Mouse (Mus musculus) regulatory T cell (primary cell): ENCODE results near the gene Zfp324.

ENCODE experiments used
- in situ Hi-C: fragments of 300-600 bp; cut with MboI, MseI; formaldehyde crosslinking; loops from one replicate; pipeline ENCODE4 v1.15.1; 2025; ENCODE audit warnings: high pct_unique_total_duplicates

Zfp324 gene

DNA sequence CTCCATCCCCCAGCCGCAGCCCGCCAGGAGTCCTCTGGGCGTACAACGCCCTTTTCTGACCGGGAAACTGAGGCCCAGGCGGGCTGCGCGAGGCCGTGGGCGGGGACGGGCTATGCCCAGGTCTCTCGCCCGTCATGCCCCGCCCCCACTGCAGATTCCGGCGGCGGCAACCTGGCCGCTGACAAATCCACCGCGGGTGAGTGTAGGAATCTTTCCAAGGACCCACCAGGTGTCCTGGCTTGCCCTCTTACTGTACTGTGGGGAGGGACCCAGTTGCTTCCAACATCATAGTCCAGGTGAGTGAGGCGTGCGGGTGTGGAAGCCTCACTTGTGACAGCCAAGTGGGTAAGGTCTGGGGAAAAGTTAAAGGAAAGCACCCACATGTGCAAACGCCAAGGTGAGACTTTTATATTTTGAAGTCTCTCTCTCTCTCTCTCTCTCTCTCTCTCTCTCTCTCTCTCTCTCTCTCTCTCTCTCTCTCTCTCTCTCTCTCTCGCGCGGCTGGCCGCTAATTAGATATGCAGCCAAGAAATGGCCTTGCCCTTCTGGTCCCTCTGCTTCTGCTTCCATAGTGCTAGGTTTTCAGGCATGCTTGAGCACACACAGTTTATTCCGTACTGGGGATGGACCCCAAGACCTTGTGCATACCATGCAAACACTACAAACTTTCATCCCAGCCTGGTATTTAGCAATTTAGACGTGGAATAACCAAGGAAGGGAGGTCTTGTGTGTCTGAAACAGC lies 637 bp downstream of the Zfp324 start:
- in situ Hi-C loops: no loop called here

- in situ Hi-C loops: no loop called here
Measured at GRCm38 (mm10) chr7:12970906-12971305, 5.3 kb downstream of the Zfp324 start.

- in situ Hi-C loops: no loop called here
Measured at GRCm38 (mm10) chr7:12977682-12978389, 12.2 kb downstream of the Zfp324 start, which contains the start of gene Zfp446. Gene Zfp446, plus strand, starts transcription at chr7:12977848.

GRCm38 (mm10) chr7:12978931-12979722 lies 13.5 kb downstream of the Zfp324 start:
- in situ Hi-C loops: no loop called here

- in situ Hi-C loops: no loop called here
Measured at GRCm38 (mm10) chr7:12979776-12980175, 14.1 kb downstream of the Zfp324 start.

DNA sequence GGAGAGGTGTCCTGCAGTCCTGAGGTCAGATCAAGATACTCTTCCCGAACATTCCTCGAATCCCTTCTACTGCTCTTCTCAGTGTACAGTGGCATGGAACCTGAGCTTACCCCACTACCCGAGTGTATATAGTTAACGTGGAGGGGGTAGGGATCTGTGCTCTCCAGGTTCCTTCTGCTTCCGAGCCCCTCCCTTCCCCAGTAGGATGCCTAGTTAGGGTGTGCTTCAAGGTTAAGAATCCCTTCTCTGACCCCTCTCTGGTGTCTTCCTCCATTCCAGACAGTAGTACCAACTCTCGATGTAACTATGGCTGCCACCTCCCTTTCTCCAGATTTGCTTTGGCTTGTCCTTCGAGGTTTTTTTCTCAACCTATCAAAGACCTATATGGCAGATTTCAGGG lies 14.7 kb downstream of the Zfp324 start:
- in situ Hi-C loops: no loop called here

GRCm38 (mm10) chr7:12985724-12986123 lies 20.1 kb downstream of the Zfp324 start:
- in situ Hi-C loops: no loop called here

DNA sequence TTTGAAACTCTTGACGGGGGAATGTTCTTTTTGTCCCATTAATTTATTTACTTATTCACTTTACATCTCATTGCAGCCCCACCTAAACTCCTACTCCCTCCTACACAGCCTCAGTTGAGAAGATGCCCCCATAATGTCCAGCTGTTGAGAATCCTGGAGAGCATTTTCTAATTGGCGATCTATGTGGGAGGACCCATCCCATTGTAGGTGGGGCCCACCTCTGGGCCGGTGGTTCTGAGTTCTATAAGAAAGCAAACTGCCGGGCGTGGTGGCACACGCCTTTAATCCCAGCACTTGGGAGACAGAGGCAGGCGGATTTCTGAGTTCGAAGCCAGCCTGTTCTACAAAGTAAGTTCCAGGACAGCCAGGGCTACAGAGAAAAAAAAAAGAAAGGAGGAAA lies 21.3 kb downstream of the Zfp324 start:
- in situ Hi-C loops: no loop called here

DNA sequence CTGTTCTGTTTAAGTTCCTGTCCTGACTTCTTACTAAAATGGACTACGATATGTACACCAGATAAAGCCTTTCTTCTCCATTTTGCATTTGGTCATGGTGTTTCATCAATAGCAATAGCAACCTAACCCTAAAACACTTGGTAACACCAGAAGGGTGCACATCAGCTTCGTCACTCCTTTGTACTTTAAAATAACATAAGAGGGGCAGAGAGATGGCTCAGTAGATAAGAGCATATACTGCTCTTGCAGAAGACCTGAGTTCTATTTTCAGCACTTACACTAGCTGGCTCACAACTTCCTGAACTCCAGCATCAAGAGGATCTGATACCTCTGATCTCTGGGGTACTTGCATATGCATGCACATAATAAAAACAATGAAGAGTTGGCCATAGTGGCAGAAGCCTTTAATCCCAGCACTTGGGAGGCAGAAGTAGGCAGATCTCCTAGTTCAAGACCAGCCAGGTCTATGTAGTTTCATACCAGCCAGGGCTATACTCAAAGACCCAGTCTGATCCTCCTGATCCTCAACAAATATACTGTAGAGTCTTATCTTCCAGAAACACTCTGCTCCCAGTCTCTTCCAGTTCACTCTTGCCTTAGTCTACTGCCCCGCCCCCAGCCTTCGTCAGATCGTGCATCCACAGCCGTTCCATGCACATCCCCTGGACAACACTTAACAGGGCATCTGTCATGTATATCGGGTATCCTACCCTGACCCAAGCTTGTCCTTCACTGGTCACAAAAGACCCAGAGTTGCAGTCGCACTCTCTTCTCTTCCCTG lies 22.0 kb downstream of the Zfp324 start:
- in situ Hi-C loops: no loop called here

DNA sequence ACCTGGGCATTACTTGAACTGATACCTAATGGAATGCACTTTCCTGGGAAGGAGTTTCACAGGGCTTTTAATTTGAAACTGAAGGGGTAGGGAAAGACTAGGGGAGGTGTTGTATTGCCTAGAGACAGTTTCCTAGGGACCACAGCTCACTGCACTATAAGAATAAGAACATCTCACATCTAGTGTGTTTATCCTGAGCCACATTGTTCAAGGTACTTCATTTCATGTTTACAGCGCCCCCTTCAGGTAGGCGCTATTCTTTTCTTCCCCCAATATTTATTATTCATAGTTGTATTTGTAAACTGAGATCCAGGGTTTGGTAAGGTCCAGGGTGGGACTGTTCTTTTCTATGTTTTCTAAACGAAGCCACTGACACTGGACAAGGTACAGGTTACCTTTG lies 26.6 kb downstream of the Zfp324 start:
- in situ Hi-C loops: no loop called here

GRCm38 (mm10) chr7:12993148-12993547 lies 27.5 kb downstream of the Zfp324 start:
- in situ Hi-C loops: no loop called here

DNA sequence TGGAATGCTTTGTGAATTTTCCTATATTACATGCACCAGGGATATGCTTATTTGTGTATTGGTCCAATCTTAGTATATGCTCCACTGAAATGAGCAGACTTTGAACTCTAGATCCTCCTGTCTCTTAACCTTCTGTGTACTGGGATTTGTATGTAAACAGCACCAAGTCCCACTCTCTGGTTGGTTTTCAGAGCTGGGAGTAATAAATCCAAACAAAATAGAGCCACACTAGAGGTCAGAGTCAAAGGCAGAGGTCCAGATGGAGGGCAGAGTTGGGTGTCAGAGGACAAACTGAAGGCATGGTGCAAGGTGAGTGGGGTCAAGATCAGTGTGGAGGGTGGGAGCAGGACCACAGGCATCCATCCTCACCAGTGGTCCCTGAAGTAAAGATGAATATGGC lies 30.2 kb downstream of the Zfp324 start:
- in situ Hi-C loops: no loop called here

GRCm38 (mm10) chr7:12997230-12997629 lies 31.6 kb downstream of the Zfp324 start:
- in situ Hi-C loops: no loop called here

DNA sequence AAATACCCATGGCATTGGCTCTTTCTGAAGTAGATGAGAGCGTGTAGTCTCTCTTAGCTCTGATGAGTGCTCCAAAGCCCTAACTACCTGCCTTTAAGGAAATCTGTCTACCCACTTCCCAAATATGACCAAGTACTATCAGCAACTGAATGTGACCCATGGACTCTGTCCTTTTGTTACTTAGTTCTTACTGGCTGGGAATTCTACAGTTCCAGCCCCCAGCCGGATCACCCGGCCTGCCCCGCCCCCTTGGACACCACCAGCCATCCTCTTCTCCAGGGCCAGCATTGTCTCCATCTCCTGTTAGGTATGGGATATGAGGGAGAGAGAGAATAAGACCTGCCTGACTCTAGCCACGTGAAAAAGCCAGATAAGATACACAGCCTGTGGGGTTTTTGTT lies 32.4 kb downstream of the Zfp324 start, which contains the start of gene Slc27a5:
Gene Slc27a5, minus strand, starts transcription at position 140 of the 400 bp plus-strand sequence.
- in situ Hi-C loops: no loop called here

DNA sequence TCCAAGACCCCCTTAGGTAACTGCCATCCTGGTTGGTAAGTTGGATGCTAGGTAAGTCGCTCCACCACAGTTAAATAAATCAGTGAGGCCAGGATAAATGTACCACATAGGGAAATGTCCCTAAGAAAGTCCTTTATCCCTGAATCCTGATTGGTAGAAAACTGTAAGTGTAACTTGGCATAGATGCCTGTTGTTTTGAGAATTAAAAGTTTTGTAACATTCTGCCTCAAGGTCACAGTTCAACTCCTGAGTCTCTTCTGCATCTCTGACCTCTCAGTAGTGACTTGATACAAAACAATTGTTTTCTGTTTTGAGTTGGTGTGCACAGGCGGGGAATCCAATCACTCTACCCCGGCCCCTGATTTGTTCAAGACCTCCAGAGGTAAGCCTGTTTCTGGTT lies 33.2 kb downstream of the Zfp324 start, which contains the start of gene Trim28:
Gene Trim28, plus strand, starts transcription at position 264 of the 400 bp plus-strand sequence.
- in situ Hi-C loops: no loop called here

DNA sequence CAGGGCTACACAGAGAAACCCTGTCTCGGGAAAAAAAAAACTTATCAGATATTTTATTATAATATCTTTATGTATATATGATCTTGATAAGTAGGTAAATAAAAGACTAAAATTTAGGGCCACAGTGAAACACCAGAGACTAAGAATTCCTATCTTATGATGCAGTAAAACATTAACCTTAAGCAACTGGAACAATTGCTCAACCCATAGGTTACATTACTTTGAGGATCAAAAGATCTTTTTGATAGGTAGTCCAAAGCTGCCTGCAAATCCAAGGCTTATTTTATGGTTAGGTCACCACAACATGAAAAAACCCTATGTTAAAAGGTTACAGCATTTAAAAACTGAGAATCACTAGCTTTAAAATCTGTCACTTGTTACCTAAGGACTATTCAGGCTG lies 35.9 kb downstream of the Zfp324 start:
- in situ Hi-C loops: no loop called here

DNA sequence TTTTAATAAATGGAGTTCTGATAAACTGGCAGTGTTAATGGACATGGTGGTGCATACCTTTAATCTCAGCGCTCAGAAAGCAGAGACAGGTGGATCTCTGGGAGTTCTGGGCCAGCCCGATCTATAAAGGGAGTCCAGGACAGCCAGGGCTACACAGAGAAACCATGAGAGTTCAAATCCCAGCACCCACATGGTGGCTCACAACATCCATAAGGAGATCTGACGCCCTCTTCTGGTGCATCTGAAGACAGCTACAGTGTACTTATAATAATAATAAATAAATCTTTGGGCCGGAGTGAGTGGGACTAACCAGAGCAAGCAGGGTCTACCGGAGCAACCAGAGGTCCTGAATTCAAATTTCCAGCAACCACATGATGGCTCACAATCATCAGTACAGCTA lies 37.7 kb downstream of the Zfp324 start:
- in situ Hi-C loops: no loop called here

- in situ Hi-C loops: loop anchor here (5.0 kb wide), 2 partner anchors 36 to 179 kb away; no protein-coding TSS in a partner anchor
Measured at GRCm38 (mm10) chr7:13006011-13006410, 40.4 kb downstream of the Zfp324 start.

DNA sequence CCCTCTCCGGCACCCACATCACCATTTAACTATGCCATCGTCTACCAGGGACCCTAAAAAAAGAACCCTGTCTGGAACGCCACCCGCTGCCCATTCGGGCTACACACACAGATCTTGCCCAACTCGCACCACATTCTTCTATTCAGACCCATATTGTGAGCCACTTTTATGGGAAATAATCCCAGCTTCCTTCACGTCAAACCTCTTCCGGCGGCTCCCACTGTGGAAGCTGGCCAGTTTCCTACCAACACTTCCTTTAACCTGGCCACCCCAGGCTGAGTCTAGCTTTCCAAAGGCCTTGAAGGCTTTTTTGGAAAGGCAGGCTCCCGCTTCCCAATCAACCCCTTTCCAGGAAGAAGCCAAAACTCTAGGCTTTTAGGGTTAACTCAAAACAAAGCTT lies 40.9 kb downstream of the Zfp324 start:
- in situ Hi-C loops: loop anchor here (5.0 kb wide), 2 partner anchors 36 to 179 kb away; no protein-coding TSS in a partner anchor

GRCm38 (mm10) chr7:13007341-13008092 lies 41.9 kb downstream of the Zfp324 start:
- in situ Hi-C loops: loop anchor here (5.0 kb wide), 2 partner anchors 35 to 180 kb away; no protein-coding TSS in a partner anchor
